Mouse (Mus musculus) small intestine, adult 2 months (tissue): ENCODE data around the gene Plg.

Experiments
- CTCF ChIP-seq: fragments of 200-500 bp; IDR thresholded peaks from 2 replicates; pipeline ENCODE4 v1.5.1; 2012; ENCODE audit warnings: low read depth, mild to moderate bottlenecking, control low read depth, inconsistent platforms, low read length, moderate library complexity, mixed read lengths; ENCODE audit not compliant: insufficient replicate concordance, insufficient read length; ENCODE audit errors: extremely low read depth
- POLR2A ChIP-seq: fragments of 200-500 bp; IDR thresholded peaks from 2 replicates; pipeline ENCODE4 v1.6.1; 2012; ENCODE audit warnings: low read depth, mild to moderate bottlenecking, control low read depth, inconsistent platforms, low read length, moderate library complexity

GRCm38 (mm10) chr17:12444561-12444960, 66.2 kb downstream of the Plg start:
- TF ChIP-seq CTCF (no peak), POLR2A (no peak)
